ENCODE assay signal across 11 mouse cellular contexts in genomic region chr3:127375956-127376660, GRCm38 (mm10).
DNase-seq lines count a peak whose midpoint lies in the region; ATAC-seq and TF ChIP-seq lines count a peak whose summit lies in the region.
"Had no signal": no experiment of that assay in that cellular context is flagged by ENCODE, and none has a peak within 500 bp of the region (broad histone marks: within the 10 kb centered on the region; RNA-seq: fewer than 3 reads in every experiment).

No protein-coding gene starts in this region.

- ATAC-seq in forebrain, embryonic 16.5 days: peak; percentile 26; the same call in 1 of the 2 replicates
- ATAC-seq in midbrain, embryonic 16.5 days: no peak
- ATAC-seq: intestine, embryonic 15.5 days had no signal

- WGBS in forebrain, embryonic 16.5 days: 14% methylated on average over 11 of the region's 11 CpGs
- 21% methylated on average over 11 of the region's 11 CpGs for WGBS in midbrain, embryonic 16.5 days

- no peak overlapping the region for H3K9ac ChIP-seq in forebrain, embryonic 16.5 days (replicated peaks; ENCODE audit: low read depth, low read length)
- H3K9ac ChIP-seq in midbrain, embryonic 16.5 days (ENCODE audit: low read depth, low read length): no peak overlapping the region
- H3K9ac ChIP-seq: heart, embryonic 13.5 days; intestine, embryonic 15.5 days; liver, embryonic 13.5 days had no signal

- H3K9me3 ChIP-seq in forebrain, embryonic 16.5 days (ENCODE audit: control insufficient read depth, low read length): no peaks in the 10 kb centered on the region; the same call in 1 of the 2 replicates
- H3K9me3 ChIP-seq in midbrain, embryonic 16.5 days (replicated peaks; ENCODE audit: control insufficient read depth, low read length, poor library complexity, severe bottlenecking): no peaks in the 10 kb centered on the region
- H3K9me3 ChIP-seq: heart, embryonic 13.5 days; intestine, embryonic 15.5 days; liver, embryonic 13.5 days had no signal

- H3K4me1 ChIP-seq in cortical plate, adult 2 months (ENCODE audit: control insufficient read depth, insufficient read depth, low read length): peaks cover 10% of the 10 kb centered on the region
- H3K4me1 ChIP-seq in forebrain, embryonic 16.5 days (replicated peaks; ENCODE audit: control insufficient read depth, insufficient read depth, low read length): peaks cover 20% of the 10 kb centered on the region
- H3K4me1 ChIP-seq in midbrain, embryonic 16.5 days (ENCODE audit: control insufficient read depth, insufficient read depth, low read length): peaks cover 10% of the 10 kb centered on the region
- H3K4me1 ChIP-seq: intestine, embryonic 15.5 days; liver, embryonic 13.5 days had no signal

- intact Hi-C loops in gastrocnemius, adult 2 months (cut with DNase I): no loop called here
- intact Hi-C loops in gastrocnemius, postnatal 36 days (cut with DNase I): loop anchor here (5.0 kb wide), 1 partner anchor 36 kb away; no protein-coding TSS in a partner anchor

- no peak overlapping the region for H3K4me3 ChIP-seq in gastrocnemius, adult 2 months
- no peak overlapping the region for H3K4me3 ChIP-seq in cortical plate, adult 2 months (ENCODE audit: insufficient read depth, low read length)
- H3K4me3 ChIP-seq in forebrain, embryonic 16.5 days (replicated peaks; ENCODE audit: low read length): no peak overlapping the region
- H3K4me3 ChIP-seq in midbrain, embryonic 16.5 days (ENCODE audit: low read depth, low read length): no peak overlapping the region
- H3K4me3 ChIP-seq: heart, embryonic 13.5 days; intestine, embryonic 15.5 days; liver, embryonic 13.5 days had no signal

- peak overlapping the region; percentile 20; the same call in 1 of the 2 replicates for H3K4me2 ChIP-seq in forebrain, embryonic 16.5 days (ENCODE audit: low read length)
- peak overlapping the region; percentile 22; the same call in 1 of the 2 replicates for H3K4me2 ChIP-seq in midbrain, embryonic 16.5 days (ENCODE audit: low read length)
- H3K4me2 ChIP-seq: heart, embryonic 13.5 days; intestine, embryonic 15.5 days; liver, embryonic 13.5 days had no signal

- TF ChIP-seq POLR2A in cortical plate, adult 2 months (IDR thresholded peaks at IDR 0.05; ENCODE audit: extremely low read depth, insufficient read depth, low read length): no peak

- no peak for TF ChIP-seq CTCF in gastrocnemius, adult 2 months (IDR thresholded peaks at IDR 0.05)
- TF ChIP-seq CTCF in cortical plate, adult 2 months (IDR thresholded peaks at IDR 0.05; ENCODE audit: extremely low read depth, insufficient read depth, low read length): no peak

- no peaks in the 10 kb centered on the region for H3K27me3 ChIP-seq in forebrain, embryonic 16.5 days (replicated peaks; ENCODE audit: control insufficient read depth, insufficient read depth, low read length)
- no peaks in the 10 kb centered on the region for H3K27me3 ChIP-seq in midbrain, embryonic 16.5 days (ENCODE audit: control insufficient read depth, insufficient read depth, low read depth, low read length)
- H3K27me3 ChIP-seq: heart, embryonic 13.5 days; intestine, embryonic 15.5 days; liver, embryonic 13.5 days had no signal

- DNase-seq in gastrocnemius, adult 2 months: peak; percentile 23
- DNase-seq in gastrocnemius, postnatal 36 days: no peak
- no peak for DNase-seq in B cell, adult 2 months
- no peak for DNase-seq in left cerebral cortex, adult 18-20 months (ENCODE audit: low spot score in 2 of 2)
- DNase-seq in gastrocnemius, postnatal 4 days (ENCODE audit: low spot score in 2 of 2): no peak
- DNase-seq: liver, embryonic 13.5 days had no signal

- no peaks in the 10 kb centered on the region for H3K36me3 ChIP-seq in forebrain, embryonic 16.5 days (ENCODE audit: control insufficient read depth, insufficient read depth)
- H3K36me3 ChIP-seq in midbrain, embryonic 16.5 days (ENCODE audit: control insufficient read depth, insufficient read depth, low read length): no peaks in the 10 kb centered on the region
- H3K36me3 ChIP-seq: heart, embryonic 13.5 days; intestine, embryonic 15.5 days; liver, embryonic 13.5 days had no signal

- peak overlapping the region; percentile 24; the same call in 1 of the 2 replicates for H3K27ac ChIP-seq in gastrocnemius, adult 2 months
- 0 out of 2 replicates have a peak overlapping the region, but pooled peaks have one; percentile 40 for H3K27ac ChIP-seq in cortical plate, adult 2 months (ENCODE audit: insufficient read depth, low read length)
- H3K27ac ChIP-seq in forebrain, embryonic 16.5 days (ENCODE audit: low read length): peak overlapping the region; percentile 27; the same call in 1 of the 2 replicates
- 0 out of 2 replicates have a peak overlapping the region, but pooled peaks have one; percentile 18 for H3K27ac ChIP-seq in midbrain, embryonic 16.5 days (ENCODE audit: low read length)
- H3K27ac ChIP-seq: heart, embryonic 13.5 days; intestine, embryonic 15.5 days; liver, embryonic 13.5 days had no signal
